Mouse (Mus musculus) 416B (cell line): ENCODE results near the gene Gm49342.

Experiments used
- DNase-seq: peaks from one replicate; pipeline ENCODE4 v3.0.0; 2011; ENCODE audit warnings: low read depth

The Gm49342 gene

GRCm38 (mm10) chr14:50981207-50981606, 36.9 kb downstream of the Gm49342 start:
- peak; percentile 67 for DNase-seq

- DNase-seq = peak; percentile 50
These were observed 37.5 kb downstream of the Gm49342 start for GRCm38 (mm10) chr14:50981837-50982236.

DNA sequence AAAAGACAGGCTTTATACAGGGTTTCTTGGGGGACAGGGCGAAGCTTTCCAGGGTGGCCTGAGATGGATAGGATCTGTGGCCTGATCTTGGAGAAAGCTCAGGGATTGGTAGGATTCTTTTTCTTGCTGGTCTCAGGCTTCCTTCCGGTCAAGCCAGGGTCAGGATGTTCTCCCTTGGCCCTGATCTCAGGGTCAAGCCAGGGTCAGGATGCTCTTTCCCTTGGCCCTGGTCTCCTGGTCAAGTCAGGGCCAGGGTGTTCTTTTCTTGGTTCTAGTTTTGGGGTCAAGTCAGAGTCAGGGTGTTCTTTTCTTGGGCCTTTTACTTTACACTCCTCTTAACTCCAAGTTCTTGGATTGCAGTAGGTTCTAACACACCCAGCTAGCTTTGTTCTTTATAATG, 43.4 kb downstream of the Gm49342 start:
- no peak for DNase-seq

DNA sequence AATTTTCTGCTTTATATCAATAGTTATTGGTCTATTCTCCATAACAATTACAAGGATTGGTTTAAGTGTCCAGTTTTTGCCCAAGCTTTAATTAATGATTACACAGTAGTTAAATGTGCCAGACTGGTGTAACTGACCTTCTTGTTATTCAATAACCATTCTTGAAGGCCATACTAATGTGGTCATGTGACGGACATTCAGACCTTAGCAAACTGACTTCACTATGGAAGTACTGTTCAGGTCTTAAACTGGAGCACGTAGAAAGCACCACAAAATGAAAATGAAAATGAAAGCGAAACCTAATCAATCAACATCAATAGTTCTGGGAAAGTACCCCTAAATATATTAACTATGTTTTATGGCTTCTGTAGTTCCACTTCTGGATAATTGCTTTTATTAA, 46.7 kb downstream of the Gm49342 start:
- no peak for DNase-seq

DNA sequence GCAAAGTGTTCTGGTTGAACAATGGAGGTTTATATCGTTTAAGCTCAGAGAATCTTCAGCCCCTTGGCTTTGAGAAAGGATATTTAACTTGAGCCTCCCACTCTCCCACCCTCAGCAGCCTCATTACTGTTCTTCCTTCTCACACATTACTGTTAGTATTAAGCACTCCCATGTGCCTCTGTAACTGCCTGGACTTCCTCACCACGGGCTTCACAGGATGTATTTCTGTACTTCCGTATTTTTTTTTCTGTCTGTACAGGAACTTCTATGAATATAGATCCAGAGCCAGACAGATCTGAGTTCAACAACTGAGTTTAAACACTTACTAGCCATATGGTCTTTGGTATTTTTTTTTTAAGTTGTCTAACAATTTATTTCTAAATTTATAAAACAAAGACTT, 52.8 kb downstream of the Gm49342 start:
- no peak for DNase-seq

GRCm38 (mm10) chr14:50997999-50998666, 53.8 kb downstream of the Gm49342 start:
- peak; percentile 66 for DNase-seq

DNA sequence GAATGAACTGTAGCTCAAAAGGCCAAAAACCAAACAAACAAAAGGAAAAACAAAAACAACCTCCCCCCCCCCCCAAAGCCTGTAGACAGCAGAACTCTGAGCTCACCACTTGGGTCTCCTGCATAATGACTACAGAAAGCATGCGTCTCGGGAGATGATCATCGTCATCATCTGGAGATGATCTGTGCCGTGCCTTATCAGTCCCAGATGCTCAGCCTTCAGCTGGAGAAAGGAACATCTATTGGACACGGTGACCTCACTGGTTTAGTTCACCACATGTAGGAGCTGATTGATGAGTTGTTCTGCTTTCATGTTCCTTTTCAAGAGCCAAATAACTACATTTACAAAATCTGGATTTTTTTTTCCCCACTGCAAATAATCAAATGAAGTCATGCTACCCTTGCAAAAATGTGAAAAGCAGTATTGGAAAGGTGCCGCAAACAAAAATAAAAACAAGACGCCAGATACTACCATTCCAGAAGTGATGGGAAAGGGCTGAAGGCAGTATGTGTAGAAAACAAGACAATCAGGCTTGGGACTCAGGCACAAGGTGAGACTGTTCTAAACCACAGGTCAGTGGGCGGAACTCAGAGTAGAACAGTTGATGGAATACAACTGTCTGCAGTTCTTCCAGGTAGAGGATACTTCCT, 63.0 kb downstream of the Gm49342 start, which contains the start of gene Rnase10:
Gene Rnase10 (plus strand): TSS at position 600 of the 650 bp plus-strand sequence.
- no peak for DNase-seq

DNA sequence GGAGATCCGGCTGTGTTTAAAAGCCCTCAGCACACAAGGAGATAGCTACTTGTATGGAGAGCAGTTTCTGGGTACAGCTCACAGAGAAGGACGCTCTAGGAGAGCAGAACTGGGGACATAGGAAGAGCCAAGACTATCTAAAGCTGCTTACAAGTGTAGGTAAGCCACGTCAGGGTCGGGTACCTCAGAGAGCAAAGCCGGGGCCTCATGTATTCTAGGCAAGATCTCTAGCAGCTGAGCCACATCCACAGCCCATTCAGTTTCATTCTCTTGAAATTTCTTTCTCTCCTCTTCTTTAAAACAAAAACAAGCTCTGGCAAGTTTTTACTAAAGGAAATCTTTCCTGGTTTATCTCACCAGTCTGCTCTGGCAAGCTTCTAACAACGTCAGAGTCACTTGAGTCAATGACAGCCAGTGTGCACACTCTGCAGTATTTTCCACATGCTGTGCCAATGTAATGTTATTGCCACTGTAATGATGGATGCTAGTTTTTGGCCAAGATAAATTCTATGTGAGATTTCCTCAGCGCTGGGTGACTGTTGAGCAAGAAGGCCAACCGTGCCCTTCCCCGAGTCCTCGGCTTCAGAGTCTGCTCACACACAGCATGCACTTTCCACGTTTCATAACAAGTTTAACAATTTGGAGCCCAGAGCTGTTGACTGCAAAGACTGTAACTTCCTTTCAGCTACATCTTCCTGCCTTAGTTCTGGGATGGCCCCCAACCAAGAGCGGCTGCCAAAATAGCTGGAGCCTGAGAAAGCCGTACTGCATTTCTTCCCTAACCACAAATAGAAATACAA, 63.8 kb downstream of the Gm49342 start:
- no peak for DNase-seq

- DNase-seq = no peak
These were observed 64.5 kb downstream of the Gm49342 start for GRCm38 (mm10) chr14:51008781-51009180.

DNA sequence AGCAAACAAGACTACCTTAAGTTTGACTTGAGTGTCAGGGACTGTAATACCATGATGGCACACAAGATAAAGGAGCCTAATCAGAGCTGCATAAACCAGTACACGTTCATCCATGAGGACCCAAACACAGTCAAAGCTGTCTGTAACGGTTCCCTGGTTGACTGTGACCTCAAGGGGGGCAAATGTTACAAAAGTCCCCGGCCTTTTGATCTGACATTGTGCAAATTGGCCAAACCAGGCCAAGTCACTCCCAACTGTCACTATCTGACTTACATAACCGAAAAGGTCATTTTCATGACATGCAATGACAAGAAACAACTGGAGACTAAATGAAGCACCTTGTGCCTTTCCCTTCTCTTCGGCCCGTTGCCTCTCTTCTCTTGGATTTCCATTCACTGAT, 65.3 kb downstream of the Gm49342 start:
- DNase-seq = no peak
